Mouse (Mus musculus) B cell, adult 2 months (primary cell): ENCODE measurements around the gene Lmf1.

Source experiments
- DNase-seq, 2 experiments: peaks; one replicate each; pipeline ENCODE4 v3.0.0; 2022

Gene Lmf1

GRCm38 (mm10) chr17:25568880-25569279 is 10.0 kb upstream of the Lmf1 start:
- DNase-seq = no peak

GRCm38 (mm10) chr17:25569833-25570647 is 8.8 kb upstream of the Lmf1 start:
- peak; percentile 14 to 26 for DNase-seq

GRCm38 (mm10) chr17:25570648-25571452 is 8.0 kb upstream of the Lmf1 start, which contains the start of gene Sox8:
TSS of gene Sox8 (minus strand) at chr17:25570686.
- DNase-seq = peak; percentile 83

DNA sequence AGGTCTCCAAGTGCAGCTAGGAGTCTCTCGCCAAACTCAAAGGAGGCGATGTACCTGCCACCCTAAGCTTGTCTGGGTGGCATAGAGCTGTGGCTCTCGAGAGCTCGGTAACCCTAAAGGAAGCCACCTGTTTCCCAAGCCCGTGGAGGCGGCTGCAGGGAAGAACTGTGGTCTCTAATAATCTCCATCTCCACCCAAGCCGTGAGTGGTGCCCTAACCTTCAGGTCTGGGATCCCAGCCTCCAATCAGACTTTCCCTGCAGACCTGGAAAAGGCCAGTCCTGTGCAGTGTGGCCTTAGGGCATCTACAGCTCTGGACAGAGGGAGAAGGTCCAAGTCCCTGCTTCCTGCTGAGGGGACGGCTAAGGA is 7.4 kb upstream of the Lmf1 start:
- no peak for DNase-seq

GRCm38 (mm10) chr17:25575208-25575971 is 3.5 kb upstream of the Lmf1 start:
- peak; percentile 27 to 28 for DNase-seq

DNA sequence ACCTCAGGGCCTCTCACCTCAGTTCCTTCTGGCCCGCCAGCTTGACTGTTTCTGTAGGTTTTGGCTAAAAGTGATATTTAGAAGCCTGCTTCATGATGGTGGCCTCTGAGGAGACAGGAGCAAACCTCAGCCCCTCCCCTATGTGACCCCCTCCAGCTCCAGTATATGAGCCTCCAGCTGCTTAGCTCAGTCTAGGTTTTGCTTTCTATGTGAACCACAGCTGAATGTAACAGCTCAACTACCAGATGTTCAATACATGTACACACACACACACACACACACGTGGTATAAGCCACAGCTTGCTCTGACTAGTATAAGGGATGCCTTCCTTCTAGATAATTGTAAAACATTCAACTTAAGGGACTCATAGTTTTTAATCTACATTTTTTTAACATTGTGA is 2.9 kb upstream of the Lmf1 start:
- no peak for DNase-seq

- DNase-seq = no peak
Observed at GRCm38 (mm10) chr17:25577263-25577662, 1.6 kb upstream of the Lmf1 start.

- no peak for DNase-seq
Observed at GRCm38 (mm10) chr17:25577702-25578101, 1.2 kb upstream of the Lmf1 start.

DNA sequence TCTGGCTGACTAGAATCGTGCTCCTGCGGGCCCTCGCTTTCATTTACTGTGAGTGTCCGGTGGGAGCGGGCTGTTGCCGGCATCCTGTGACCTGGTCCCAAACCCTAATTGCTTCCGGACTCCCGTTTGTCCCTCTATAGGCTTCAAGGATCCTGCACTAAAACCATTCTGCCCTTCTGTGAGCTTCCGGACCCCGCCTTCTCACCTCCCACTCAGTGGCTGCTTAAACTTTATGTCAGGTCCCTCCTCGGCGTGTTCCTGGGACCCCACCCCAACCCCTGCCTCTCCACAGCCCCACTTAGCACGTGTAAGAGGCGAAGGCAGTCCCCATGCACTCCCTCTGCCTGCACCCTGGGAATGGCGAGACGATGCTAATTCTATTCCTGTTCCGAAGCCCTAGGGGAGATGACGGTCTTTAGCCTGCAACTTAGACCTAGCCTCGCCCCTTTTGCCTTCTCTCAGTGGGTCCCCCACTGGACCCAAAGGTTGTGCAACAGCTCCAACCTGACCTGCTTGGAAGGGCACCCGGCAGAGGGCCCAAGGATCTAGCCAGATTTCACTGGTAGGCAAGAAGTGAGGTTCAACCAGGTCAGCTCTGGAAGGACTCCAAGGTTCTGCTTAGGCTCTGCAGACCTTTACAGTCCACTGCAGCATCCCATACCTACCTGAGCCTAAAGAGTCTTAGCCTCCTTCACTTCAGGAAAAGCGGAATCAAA is 605 bp downstream of the Lmf1 start:
- DNase-seq = no peak

GRCm38 (mm10) chr17:25582076-25582475 is 3.2 kb downstream of the Lmf1 start:
- DNase-seq = no peak

GRCm38 (mm10) chr17:25583099-25583498 is 4.2 kb downstream of the Lmf1 start:
- DNase-seq = no peak

GRCm38 (mm10) chr17:25583858-25584257 is 5.0 kb downstream of the Lmf1 start:
- DNase-seq = no peak

- DNase-seq = no peak
Observed at GRCm38 (mm10) chr17:25584646-25585045, 5.8 kb downstream of the Lmf1 start.

- no peak for DNase-seq
Observed at GRCm38 (mm10) chr17:25590068-25590467, 11.2 kb downstream of the Lmf1 start.

- peak; percentile 22 to 23 for DNase-seq
Observed at GRCm38 (mm10) chr17:25590985-25591384, 12.1 kb downstream of the Lmf1 start.

- no peak for DNase-seq
Observed at GRCm38 (mm10) chr17:25592336-25592735, 13.5 kb downstream of the Lmf1 start.

GRCm38 (mm10) chr17:25593411-25594261 is 14.8 kb downstream of the Lmf1 start:
- DNase-seq = no peak

- DNase-seq = no peak
Observed at GRCm38 (mm10) chr17:25595495-25595894, 16.6 kb downstream of the Lmf1 start.

DNA sequence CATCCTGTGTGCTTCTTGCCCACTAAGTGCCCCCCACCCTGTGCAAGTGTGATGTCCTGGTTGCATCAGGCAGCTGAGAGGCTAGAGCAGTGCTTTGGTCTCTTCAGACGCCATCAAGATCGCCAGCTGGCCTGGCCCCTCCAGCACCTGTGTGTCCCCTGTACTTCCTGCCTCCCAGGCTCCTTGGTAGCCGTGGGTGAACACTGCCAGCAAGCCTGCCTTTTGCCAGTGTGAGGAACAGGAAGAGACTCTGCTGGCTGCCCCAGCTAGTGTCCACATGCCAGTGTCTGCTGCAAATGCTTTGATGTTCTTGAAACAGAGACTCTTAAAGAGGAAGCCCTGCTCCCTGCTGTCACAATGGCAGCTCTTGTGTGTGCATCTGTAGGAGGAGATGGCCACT is 18.7 kb downstream of the Lmf1 start:
- no peak for DNase-seq

DNA sequence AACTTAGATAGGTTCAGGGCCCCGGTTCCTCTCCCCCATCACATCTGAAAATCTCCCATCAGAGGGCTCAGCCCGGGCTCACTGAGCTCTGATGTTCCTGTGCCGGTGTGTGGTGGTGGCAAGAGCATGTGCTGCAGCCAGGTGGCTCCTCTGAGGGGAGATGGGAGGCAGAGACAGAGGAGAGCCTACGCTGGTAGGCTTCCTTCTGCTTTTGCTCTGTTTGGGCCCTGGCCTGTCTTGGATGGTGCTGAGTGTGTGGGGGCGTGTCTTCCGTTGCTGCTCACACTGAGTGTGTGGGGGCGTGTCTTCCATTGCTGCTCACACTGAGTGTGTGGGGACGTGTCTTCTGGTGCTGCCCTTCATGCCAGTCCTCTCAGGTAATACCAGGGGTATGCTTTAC is 23.5 kb downstream of the Lmf1 start:
- no peak for DNase-seq

- no peak for DNase-seq
Observed at GRCm38 (mm10) chr17:25604234-25604633, 25.3 kb downstream of the Lmf1 start.
